Comparison of ENCODE assay signal across 9 mouse cellular contexts in the genomic region with DNA sequence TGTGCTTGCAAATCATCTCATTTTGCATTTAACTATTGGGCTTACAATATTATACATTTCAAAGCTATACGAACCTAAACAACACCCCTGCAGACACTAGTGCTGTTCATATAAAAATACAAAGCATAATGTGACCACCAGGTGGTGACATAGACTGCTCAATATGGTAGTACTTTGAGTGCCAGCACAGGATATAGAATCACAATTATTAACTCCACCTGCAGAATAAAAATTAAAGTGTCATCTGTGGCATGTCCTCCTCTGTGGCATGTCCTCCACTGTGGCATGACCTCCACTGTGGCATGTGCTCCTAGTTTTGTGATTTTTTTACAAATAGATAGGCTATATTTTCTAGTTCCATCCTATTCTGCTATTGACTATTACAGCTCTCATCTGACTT.
DNase-seq lines count a peak whose midpoint lies in the region; ATAC-seq and TF ChIP-seq lines count a peak whose summit lies in the region.
"Had no signal": no experiment of that assay in that cellular context is flagged by ENCODE, and none has a peak within 500 bp of the region (broad histone marks: within the 10 kb centered on the region; RNA-seq: fewer than 3 reads in every experiment).

No protein-coding gene starts in this region.

- TF ChIP-seq CTCF in kidney, adult 2 months (conservative IDR thresholded peaks at IDR 0.05; ENCODE audit: insufficient read depth, insufficient read length, low read depth, low read length), result peak; percentile 36; the same call in 1 of the 2 replicates
- peak in 1 of 2 experiments; percentile 76; a peak in 2 of 4 replicates for TF ChIP-seq CTCF in CH12.LX (conservative IDR thresholded peaks at IDR 0.05 in 1 of 2, IDR thresholded peaks at IDR 0.05 in 1 of 2; ENCODE audit: low read depth in 2 of 2, low read length in 2 of 2)
- peak; percentile 34; the same call in 1 of the 2 replicates for TF ChIP-seq CTCF in small intestine, adult 2 months (IDR thresholded peaks at IDR 0.05; ENCODE audit: extremely low read depth, insufficient read length, insufficient replicate concordance, low read depth, low read length)

- no peak overlapping the region for H3K9ac ChIP-seq in kidney, embryonic 14.5 days (ENCODE audit: low read depth, low read length)
- H3K9ac ChIP-seq in CH12.LX (ENCODE audit: insufficient read depth, low read depth), result no peak overlapping the region
- no peak overlapping the region for H3K9ac ChIP-seq in hindbrain, embryonic 14.5 days
- H3K9ac ChIP-seq: lung, embryonic 15.5 days had no signal

- in situ Hi-C loops in CH12.LX (cut with MboI; ENCODE audit: low pct_ligation_motif_present, low pct_unique_long_range_greater_than_20kb, low sequenced_read_pairs), result no loop called here

- no peaks in the 10 kb centered on the region for H3K79me2 ChIP-seq in CH12.LX (replicated peaks; ENCODE audit: control insufficient read depth, extremely low read depth, insufficient read depth, poor library complexity, severe bottlenecking)

- no peaks in the 10 kb centered on the region for H3K36me3 ChIP-seq in kidney, adult 2 months (ENCODE audit: control insufficient read depth, insufficient read depth, low read length)
- H3K36me3 ChIP-seq in kidney, embryonic 14.5 days (ENCODE audit: control insufficient read depth, insufficient read depth, low read length), result peaks cover 17% of the 10 kb centered on the region; the same call in 1 of the 2 replicates
- H3K36me3 ChIP-seq in CH12.LX (replicated peaks in 1 of 2; ENCODE audit: control insufficient read depth in 1 of 2, insufficient read depth in 1 of 2, low read length in 1 of 2), result no peaks in the 10 kb centered on the region
- H3K36me3 ChIP-seq in hindbrain, embryonic 14.5 days (replicated peaks; ENCODE audit: control insufficient read depth, insufficient read depth), result peaks cover 15% of the 10 kb centered on the region; the same call in 1 of the 2 replicates
- H3K36me3 ChIP-seq in small intestine, adult 2 months (ENCODE audit: control insufficient read depth, insufficient read depth, low read length), result no peaks in the 10 kb centered on the region

- H3K4me3 ChIP-seq in kidney, adult 2 months (ENCODE audit: insufficient read depth, low read depth, low read length), result no peak overlapping the region
- no peak overlapping the region for H3K4me3 ChIP-seq in kidney, embryonic 14.5 days (ENCODE audit: low read length)
- no peak overlapping the region for H3K4me3 ChIP-seq in CH12.LX (replicated peaks in 1 of 3; ENCODE audit: low read depth in 2 of 3, low read length in 2 of 3, poor library complexity in 1 of 3)
- H3K4me3 ChIP-seq in hindbrain, embryonic 14.5 days (replicated peaks; ENCODE audit: low read length), result no peak overlapping the region
- H3K4me3 ChIP-seq in small intestine, adult 2 months (ENCODE audit: low read depth, low read length), result no peak overlapping the region
- H3K4me3 ChIP-seq: lung, embryonic 15.5 days had no signal

- TF ChIP-seq EP300 in CH12.LX (IDR thresholded peaks at IDR 0.05; ENCODE audit: low read length), result no peak

- TF ChIP-seq POLR2A in kidney, adult 2 months (IDR thresholded peaks at IDR 0.05; ENCODE audit: low read depth, low read length), result no peak
- TF ChIP-seq POLR2A in CH12.LX (IDR thresholded peaks at IDR 0.05; ENCODE audit: low read depth, low read length), result no peak
- no peak for TF ChIP-seq POLR2A in small intestine, adult 2 months (IDR thresholded peaks at IDR 0.05; ENCODE audit: low read depth, low read length)

- H3K27ac ChIP-seq in kidney, adult 2 months (ENCODE audit: insufficient read depth, low read depth, low read length), result no peak overlapping the region
- no peak overlapping the region for H3K27ac ChIP-seq in kidney, embryonic 14.5 days (ENCODE audit: low read depth, low read length)
- H3K27ac ChIP-seq in CH12.LX (ENCODE audit: insufficient read depth, low read depth), result no peak overlapping the region
- no peak overlapping the region for H3K27ac ChIP-seq in hindbrain, embryonic 14.5 days
- no peak overlapping the region for H3K27ac ChIP-seq in small intestine, adult 2 months (ENCODE audit: insufficient read depth, low read depth, low read length)
- H3K27ac ChIP-seq: lung, embryonic 15.5 days had no signal

- no peak overlapping the region for H3K4me2 ChIP-seq in kidney, embryonic 14.5 days (replicated peaks; ENCODE audit: low read depth, low read length)
- H3K4me2 ChIP-seq in CH12.LX (ENCODE audit: insufficient read depth, low read depth, poor library complexity, severe bottlenecking), result no peak overlapping the region
- H3K4me2 ChIP-seq in hindbrain, embryonic 14.5 days (replicated peaks), result no peak overlapping the region
- H3K4me2 ChIP-seq: lung, embryonic 15.5 days had no signal

- intact Hi-C loops in gastrocnemius, postnatal 36 days (cut with DNase I), result loop anchor here (5.0 kb wide), 2 partner anchors 1174 to 1219 kb away; no protein-coding TSS in a partner anchor

- H3K4me1 ChIP-seq in kidney, adult 2 months (ENCODE audit: control insufficient read depth, insufficient read depth, low read length), result no peaks in the 10 kb centered on the region
- H3K4me1 ChIP-seq in kidney, embryonic 14.5 days (ENCODE audit: control insufficient read depth, insufficient read depth, low read length), result no peaks in the 10 kb centered on the region
- no peaks in the 10 kb centered on the region for H3K4me1 ChIP-seq in CH12.LX (ENCODE audit: control insufficient read depth in 1 of 2, insufficient read depth in 2 of 2)
- no peaks in the 10 kb centered on the region for H3K4me1 ChIP-seq in hindbrain, embryonic 14.5 days (replicated peaks; ENCODE audit: control insufficient read depth, insufficient read depth, low read length)
- H3K4me1 ChIP-seq in small intestine, adult 2 months (ENCODE audit: control insufficient read depth, insufficient read depth, insufficient read length, low read length), result no peaks in the 10 kb centered on the region

- no peak for ATAC-seq in kidney, embryonic 14.5 days (ENCODE audit: low FRiP score, low TSS enrichment)
- ATAC-seq in activated CD4-positive, CD25-positive, alpha-beta regulatory T cell, adult 4 months, result peak; percentile 72
- ATAC-seq in hindbrain, embryonic 14.5 days (ENCODE audit: low FRiP score), result peak; percentile 71

- dilution Hi-C loops in CH12.LX (cut with MboI; ENCODE audit: extremely low pct_ligation_motif_present, extremely low pct_unique_long_range_greater_than_20kb, low sequenced_read_pairs), result no loop called here

- no peaks in the 10 kb centered on the region for H3K27me3 ChIP-seq in kidney, adult 2 months (replicated peaks; ENCODE audit: control insufficient read depth, insufficient read depth, low read length)
- H3K27me3 ChIP-seq in kidney, embryonic 14.5 days (ENCODE audit: control insufficient read depth, insufficient read depth, low read length), result no peaks in the 10 kb centered on the region
- H3K27me3 ChIP-seq in CH12.LX (replicated peaks), result no peaks in the 10 kb centered on the region
- H3K27me3 ChIP-seq in hindbrain, embryonic 14.5 days (ENCODE audit: control insufficient read depth, insufficient read depth, low read length), result no peaks in the 10 kb centered on the region
- H3K27me3 ChIP-seq in small intestine, adult 2 months (ENCODE audit: control insufficient read depth, insufficient read depth, low read length), result no peaks in the 10 kb centered on the region
- H3K27me3 ChIP-seq: lung, embryonic 15.5 days had no signal

- TF ChIP-seq RAD21 in CH12.LX (IDR thresholded peaks at IDR 0.05; ENCODE audit: low read depth, low read length), result peak; percentile 85

- 47% methylated on average over 1 of the region's 1 CpGs for WGBS in kidney, adult 2 months
- 88% methylated on average over 1 of the region's 1 CpGs for WGBS in kidney, embryonic 14.5 days
- 57% methylated on average over 1 of the region's 1 CpGs for whole genome bisulfite sequencing in hindbrain, embryonic 14.5 days
- 32% methylated on average over 1 of the region's 1 CpGs for WGBS in small intestine, adult 2 months

- DNase-seq in kidney, adult 2 months, result peak; percentile 53
- peak; percentile 56 for DNase-seq in CH12.LX (ENCODE audit: extremely low read depth)
- DNase-seq in hindbrain, embryonic 14.5 days (ENCODE audit: low spot score), result peak; percentile 76
- peak; percentile 41 for DNase-seq in lung, postnatal 10 days
- DNase-seq in gastrocnemius, postnatal 36 days, result no peak

- no peaks in the 10 kb centered on the region for H3K9me3 ChIP-seq in kidney, embryonic 14.5 days (ENCODE audit: control insufficient read depth, low read length)
- no peaks in the 10 kb centered on the region for H3K9me3 ChIP-seq in CH12.LX (replicated peaks; ENCODE audit: low read length)
- no peaks in the 10 kb centered on the region for H3K9me3 ChIP-seq in hindbrain, embryonic 14.5 days (ENCODE audit: control insufficient read depth, low read length)
- H3K9me3 ChIP-seq: lung, embryonic 15.5 days had no signal

TF ChIP-seq in CH12.LX, 34 proteins besides CTCF, POLR2A, EP300 and RAD21:
- TF ChIP-seq GABPA (IDR thresholded peaks at IDR 0.05; ENCODE audit: insufficient replicate concordance, low read depth, low read length), result no peak
- TF ChIP-seq SMC3 (IDR thresholded peaks at IDR 0.05; ENCODE audit: low read depth, low read length), result peak; percentile 77
- peak; percentile 12; the same call in 1 of the 2 replicates for TF ChIP-seq ZC3H11A (IDR thresholded peaks at IDR 0.05; ENCODE audit: low read depth, low read length)

Comparison
In these comparisons a context has a peak if more than half of its experiments do, and no peak if none do; other contexts are left out.
1. DNase-seq: peak in kidney, adult 2 months (single experiment), CH12.LX (single experiment), hindbrain, embryonic 14.5 days (single experiment) and lung, postnatal 10 days (single experiment); none in gastrocnemius, postnatal 36 days (0 of 2).